Mouse (Mus musculus): Measurements from ENCODE around the gene Sema4c. TPM values are rescaled to one million over a fixed set of nuclear protein-coding genes. Genes with fewer than 3 reads are reported as not detected.
A peak's percentile ranks its signal among the peaks of the same experiment; 100 is the strongest.

Sema4c gene
- polyA plus RNA-seq, 2 experiments = 0.25 to 2.3 TPM

DNA sequence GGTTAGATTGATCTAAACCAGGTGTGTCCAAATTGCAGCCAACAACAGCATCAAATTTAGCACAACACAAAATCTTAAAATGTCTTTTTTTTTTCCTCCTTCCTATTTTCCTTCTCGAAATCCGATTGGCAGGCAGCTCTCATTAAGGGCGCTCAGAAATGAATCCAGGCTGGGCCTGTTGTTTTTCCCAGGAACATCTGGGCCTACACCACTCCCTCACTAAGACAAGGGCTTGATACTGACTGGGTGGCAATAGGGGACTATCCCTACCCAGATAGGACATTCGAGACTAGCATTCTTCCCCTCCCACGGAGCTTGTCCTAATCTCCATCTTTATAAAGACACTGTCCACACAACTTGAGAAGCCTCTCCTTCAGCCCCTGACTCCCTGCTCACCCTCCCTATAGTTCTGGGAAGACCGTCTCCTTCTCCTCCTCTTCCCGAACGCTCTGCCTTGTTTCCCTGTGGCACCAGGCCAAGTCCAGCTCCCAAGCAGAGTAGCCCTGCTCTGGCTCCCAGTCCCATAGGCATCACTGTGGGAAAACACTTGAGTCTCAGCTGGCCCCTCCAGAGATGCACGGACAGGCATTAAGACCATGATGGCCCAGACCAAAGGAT is 10.1 kb downstream of the Sema4c start:
- no peak overlapping the region for H3K4me3 ChIP-seq (ENCODE audit: insufficient read depth in 1 of 2, low read depth in 2 of 2, low read length in 2 of 2)
- H3K27me3 ChIP-seq (ENCODE audit: control insufficient read depth, insufficient read depth, low read length) = no peaks in the 10 kb centered on the region
- H3K9ac ChIP-seq (replicated peaks) = no peak overlapping the region
- no peaks in the 10 kb centered on the region for H3K9me3 ChIP-seq (ENCODE audit: control insufficient read depth, low read length)
- no peaks in the 10 kb centered on the region for H3K36me3 ChIP-seq (replicated peaks; ENCODE audit: control insufficient read depth, insufficient read depth, low read depth)
- no peak overlapping the region for H3K4me2 ChIP-seq (ENCODE audit: low read depth)
- DNase-seq (ENCODE audit: low read depth in 3 of 3, low spot score in 3 of 3) (no peak), ATAC-seq (ENCODE audit: insufficient read depth) (no peak)
- H3K4me1 ChIP-seq (replicated peaks; ENCODE audit: control insufficient read depth in 2 of 2, insufficient read depth in 2 of 2, low read length in 1 of 2) = peaks cover 6% of the 10 kb centered on the region in 2 experiments
- WGBS (ENCODE audit: insufficient replicate concordance) = 67% methylated on average over 9 of the region's 9 CpGs
- no peak overlapping the region for H3K27ac ChIP-seq
- TF ChIP-seq EP300 (IDR thresholded peaks at IDR 0.05; ENCODE audit: low read depth) (no peak), CTCF (IDR thresholded peaks at IDR 0.05; ENCODE audit: low read depth) (no peak)

DNA sequence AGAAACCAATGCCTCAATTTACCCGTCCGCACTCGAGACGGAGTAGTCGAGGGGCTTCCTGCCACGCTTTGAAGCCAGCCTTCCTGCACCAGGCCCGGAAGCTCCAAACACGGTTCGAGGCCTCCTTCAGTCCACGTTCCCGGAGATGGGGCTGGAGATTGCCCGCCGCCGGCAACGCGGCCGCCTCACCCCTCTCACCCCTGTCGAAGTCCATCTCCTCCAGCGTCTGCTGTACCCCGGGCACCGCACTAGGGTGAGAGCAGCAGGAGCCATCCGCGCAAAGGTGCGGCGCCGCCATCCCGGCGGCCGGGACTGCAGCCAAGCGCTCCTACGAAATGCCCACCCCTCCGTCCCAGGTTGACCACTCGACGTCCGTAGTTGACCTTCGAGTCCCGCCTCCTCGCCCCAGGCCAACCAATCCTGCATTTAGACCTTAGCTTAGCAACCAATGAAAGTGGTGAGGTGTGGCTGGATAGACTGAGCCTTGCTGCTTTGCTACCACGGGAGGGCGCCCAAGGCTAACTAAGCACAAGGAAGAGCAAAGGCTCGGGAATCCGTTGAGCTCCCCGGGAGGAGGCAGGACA is 11.2 kb downstream of the Sema4c start, which contains the start of gene Ankrd39:
Gene Ankrd39, minus strand, starts transcription at position 558 of the 584 bp plus-strand sequence.
- Histone ChIP-seq H3K9ac (replicated peaks) (peak within 1 kb of the TSS; percentile 24), H3K27me3 (ENCODE audit: control insufficient read depth, insufficient read depth, low read length) (no peaks in the 10 kb centered on the region), H3K27ac (no peak within 1 kb of the TSS), H3K4me2 (ENCODE audit: low read depth) (peak within 1 kb of the TSS; percentile 85), H3K36me3 (replicated peaks; ENCODE audit: control insufficient read depth, insufficient read depth, low read depth) (no peaks in the 10 kb centered on the region), H3K9me3 (ENCODE audit: control insufficient read depth, low read length) (no peaks in the 10 kb centered on the region), H3K4me1 (replicated peaks; ENCODE audit: control insufficient read depth in 2 of 2, insufficient read depth in 2 of 2, low read length in 1 of 2) (peaks cover 6% of the 10 kb centered on the region in 2 experiments), H3K4me3 (ENCODE audit: insufficient read depth in 1 of 2, low read depth in 2 of 2, low read length in 2 of 2) (peak within 1 kb of the TSS; percentile 70 to 76)
- ATAC-seq (ENCODE audit: insufficient read depth) (peak; percentile 100), DNase-seq (ENCODE audit: low read depth in 3 of 3, low spot score in 3 of 3) (peak; percentile 95 to 96 (median 96))
- WGBS (ENCODE audit: insufficient replicate concordance) = under 1% methylated on average over 43 of the region's 43 CpGs
- no peak; the same call in 1 of the 2 replicates for TF ChIP-seq EP300 (IDR thresholded peaks at IDR 0.05; ENCODE audit: low read depth)
- peak; percentile 100 for TF ChIP-seq CTCF (IDR thresholded peaks at IDR 0.05; ENCODE audit: low read depth)

DNA sequence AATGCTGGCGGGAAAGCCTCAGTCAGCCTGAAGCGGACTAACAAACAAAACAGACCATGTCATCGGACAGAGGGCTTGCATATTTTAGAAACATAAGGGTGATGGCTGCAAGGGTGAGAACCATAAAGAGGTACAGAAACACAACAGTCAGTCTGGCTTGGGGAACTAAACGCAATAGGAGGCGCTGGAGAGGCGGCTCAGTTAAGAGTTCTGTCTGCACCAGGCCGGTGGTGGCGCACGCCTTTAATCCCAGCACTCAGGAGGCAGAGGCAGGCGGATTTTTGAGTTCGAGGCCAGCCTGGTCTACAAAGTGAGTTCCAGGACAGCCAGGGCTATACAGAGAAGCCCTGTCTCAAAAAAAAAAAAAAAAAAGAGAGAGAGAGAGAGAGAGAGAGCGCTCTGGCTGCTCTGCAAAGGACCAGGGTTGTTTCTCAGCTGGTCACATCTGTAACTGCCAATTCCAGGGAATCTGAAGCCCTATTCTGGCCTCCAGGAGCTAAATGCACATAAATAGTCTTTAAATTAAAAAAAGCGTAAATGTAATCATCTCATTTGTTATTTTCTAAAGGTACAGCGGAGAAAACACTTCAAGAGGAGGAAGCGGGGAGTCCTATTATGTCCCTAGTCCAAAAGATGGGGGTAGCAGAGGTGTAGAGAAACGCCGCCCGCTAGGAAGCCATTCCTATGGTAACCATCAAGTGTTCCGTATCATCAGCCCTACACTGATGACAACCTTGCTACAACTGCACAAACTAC is 12.1 kb downstream of the Sema4c start:
- WGBS (ENCODE audit: insufficient replicate concordance) = 58% methylated on average over 19 of the region's 19 CpGs
- no peak for TF ChIP-seq EP300 (IDR thresholded peaks at IDR 0.05; ENCODE audit: low read depth)
- TF ChIP-seq CTCF (IDR thresholded peaks at IDR 0.05; ENCODE audit: low read depth) = peak; percentile 31; the same call in 1 of the 2 replicates
- H3K9me3 ChIP-seq (ENCODE audit: control insufficient read depth, low read length) = no peaks in the 10 kb centered on the region
- H3K4me3 ChIP-seq (ENCODE audit: insufficient read depth in 1 of 2, low read depth in 2 of 2, low read length in 2 of 2) = peak overlapping the region; percentile 70 to 76
- peak overlapping the region; percentile 24 for H3K9ac ChIP-seq (replicated peaks)
- H3K4me1 ChIP-seq (replicated peaks; ENCODE audit: control insufficient read depth in 2 of 2, insufficient read depth in 2 of 2, low read length in 1 of 2) = peaks cover 6% of the 10 kb centered on the region in 2 experiments
- no peaks in the 10 kb centered on the region for H3K36me3 ChIP-seq (replicated peaks; ENCODE audit: control insufficient read depth, insufficient read depth, low read depth)
- peak overlapping the region; percentile 85 for H3K4me2 ChIP-seq (ENCODE audit: low read depth)
- no peak for DNase-seq (ENCODE audit: low read depth in 3 of 3, low spot score in 3 of 3)
- ATAC-seq (ENCODE audit: insufficient read depth) = no peak
- no peaks in the 10 kb centered on the region for H3K27me3 ChIP-seq (ENCODE audit: control insufficient read depth, insufficient read depth, low read length)
- H3K27ac ChIP-seq = no peak overlapping the region

- DNase-seq (ENCODE audit: low read depth in 3 of 3, low spot score in 3 of 3) (no peak), ATAC-seq (ENCODE audit: insufficient read depth) (no peak)
- H3K36me3 ChIP-seq (replicated peaks; ENCODE audit: control insufficient read depth, insufficient read depth, low read depth) = no peaks in the 10 kb centered on the region
- peaks cover 6% of the 10 kb centered on the region in 2 experiments for H3K4me1 ChIP-seq (replicated peaks; ENCODE audit: control insufficient read depth in 2 of 2, insufficient read depth in 2 of 2, low read length in 1 of 2)
- H3K9ac ChIP-seq (replicated peaks) = no peak overlapping the region
- no peak overlapping the region for H3K4me3 ChIP-seq (ENCODE audit: insufficient read depth in 1 of 2, low read depth in 2 of 2, low read length in 2 of 2)
- no peaks in the 10 kb centered on the region for H3K9me3 ChIP-seq (ENCODE audit: control insufficient read depth, low read length)
- WGBS (ENCODE audit: insufficient replicate concordance) = 46% methylated on average over 2 of the region's 2 CpGs
- H3K27me3 ChIP-seq (ENCODE audit: control insufficient read depth, insufficient read depth, low read length) = no peaks in the 10 kb centered on the region
- TF ChIP-seq EP300 (IDR thresholded peaks at IDR 0.05; ENCODE audit: low read depth) (no peak), CTCF (IDR thresholded peaks at IDR 0.05; ENCODE audit: low read depth) (no peak)
- no peak overlapping the region for H3K27ac ChIP-seq
- no peak overlapping the region for H3K4me2 ChIP-seq (ENCODE audit: low read depth)
Observed at GRCm38 (mm10) chr1:36545382-36545781, 12.8 kb downstream of the Sema4c start.

GRCm38 (mm10) chr1:36542925-36543324 is 15.2 kb downstream of the Sema4c start:
- Histone ChIP-seq H3K4me1 (replicated peaks; ENCODE audit: control insufficient read depth in 2 of 2, insufficient read depth in 2 of 2, low read length in 1 of 2) (peaks cover 6% of the 10 kb centered on the region in 2 experiments), H3K4me3 (ENCODE audit: insufficient read depth in 1 of 2, low read depth in 2 of 2, low read length in 2 of 2) (no peak overlapping the region), H3K4me2 (ENCODE audit: low read depth) (no peak overlapping the region), H3K9ac (replicated peaks) (no peak overlapping the region), H3K27ac (no peak overlapping the region), H3K36me3 (replicated peaks; ENCODE audit: control insufficient read depth, insufficient read depth, low read depth) (no peaks in the 10 kb centered on the region), H3K9me3 (ENCODE audit: control insufficient read depth, low read length) (no peaks in the 10 kb centered on the region), H3K27me3 (ENCODE audit: control insufficient read depth, insufficient read depth, low read length) (no peaks in the 10 kb centered on the region)
- 87% methylated on average over 9 of the region's 9 CpGs for WGBS (ENCODE audit: insufficient replicate concordance)
- no peak for TF ChIP-seq EP300 (IDR thresholded peaks at IDR 0.05; ENCODE audit: low read depth)
- no peak for TF ChIP-seq CTCF (IDR thresholded peaks at IDR 0.05; ENCODE audit: low read depth)
- DNase-seq (ENCODE audit: low read depth in 3 of 3, low spot score in 3 of 3) (no peak), ATAC-seq (ENCODE audit: insufficient read depth) (no peak)
